Mouse (Mus musculus) embryonic facial prominence, embryonic 13.5 days (tissue): ENCODE measurements around the gene Pithd1. TPM values are rescaled to one million over a fixed set of nuclear protein-coding genes. Genes with fewer than 3 reads are reported as not detected.
A peak's percentile ranks its signal among the peaks of the same experiment; 100 is the strongest.

ENCODE experiments used
- ATAC-seq: fragments of 200-750 bp; cut with Nextera tagmentation; 2 replicates; pipeline ENCODE4 v1.8.0; 2017; ENCODE audit warnings: low read depth; ENCODE audit not compliant: insufficient number of reproducible peaks, insufficient read depth, low FRiP score, low TSS enrichment
- H3K27ac ChIP-seq: fragments of 300-500 bp; sonication (generic); 2 replicates; pipeline ENCODE4 v1.5.1; 2015; ENCODE audit warnings: moderate library complexity, mild to moderate bottlenecking, inconsistent platforms
- H3K27me3 ChIP-seq: fragments of 300-500 bp; sonication (generic); 2 replicates; pipeline ENCODE4 v1.6.1; 2015; ENCODE audit warnings: mild to moderate bottlenecking, inconsistent platforms
- H3K36me3 ChIP-seq: fragments of 300-500 bp; sonication (generic); 2 replicates; pipeline ENCODE4 v1.6.1; 2015; ENCODE audit warnings: mild to moderate bottlenecking, inconsistent platforms
- H3K4me1 ChIP-seq: fragments of 300-500 bp; sonication (generic); 2 replicates; pipeline ENCODE4 v1.6.1; 2015; ENCODE audit warnings: inconsistent platforms
- H3K4me2 ChIP-seq: fragments of 300-500 bp; sonication (generic); 2 replicates; pipeline ENCODE4 v1.6.1; 2015; ENCODE audit warnings: moderate library complexity, mild to moderate bottlenecking, inconsistent platforms
- H3K4me3 ChIP-seq: fragments of 300-500 bp; sonication (generic); 2 replicates; pipeline ENCODE4 v1.5.1; 2015; ENCODE audit warnings: mild to moderate bottlenecking, inconsistent platforms
- H3K9ac ChIP-seq: fragments of 300-500 bp; sonication (generic); 2 replicates; pipeline ENCODE4 v1.6.1; 2015; ENCODE audit warnings: mild to moderate bottlenecking, inconsistent platforms
- H3K9me3 ChIP-seq: fragments of 300-500 bp; sonication (generic); 2 replicates; pipeline ENCODE4 v1.6.1; 2016; ENCODE audit warnings: inconsistent platforms
- WGBS: fragments of 180-500 bp; shearing (Covaris S2); methylation state at CpG from one replicate; pipeline ENCODE4 v1.1.7; 2015; ENCODE audit warnings: mixed read lengths; 5-methylcytosine and 5-hydroxymethylcytosine counted together
- polyA plus RNA-seq: library from polyadenylated mRNA; unstranded; fragments of >200 nt; fragmentation: Nextera tagmentation; extraction: Ambion mirVana; gene quantifications from 2 replicates; pipeline ENCODE4 v1.2.1, GENCODE M21; 2015

Gene Pithd1
- polyA plus RNA-seq, 1 experiment from 2014 or later = 59.9 TPM

- Histone ChIP-seq H3K27ac (peak overlapping the region; percentile 88), H3K4me1 (peaks cover 11% of the 10 kb centered on the region), H3K9me3 (no peaks in the 10 kb centered on the region), H3K4me3 (peak overlapping the region; percentile 99), H3K27me3 (no peaks in the 10 kb centered on the region), H3K9ac (peak overlapping the region; percentile 99), H3K36me3 (no peaks in the 10 kb centered on the region), H3K4me2 (peak overlapping the region; percentile 84)
- under 1% methylated on average over 40 of the region's 62 CpGs for WGBS
- ATAC-seq = peak; percentile 59
Measured at GRCm38 (mm10) chr4:136020743-136021548, 33.9 kb upstream of the Pithd1 start.

- no peak for ATAC-seq
- Histone ChIP-seq H3K27me3 (no peaks in the 10 kb centered on the region), H3K4me2 (no peak overlapping the region), H3K27ac (no peak overlapping the region), H3K9me3 (no peaks in the 10 kb centered on the region), H3K36me3 (peaks cover 28% of the 10 kb centered on the region), H3K4me1 (peaks cover 11% of the 10 kb centered on the region), H3K9ac (no peak overlapping the region), H3K4me3 (no peak overlapping the region)
- 76% methylated on average over 3 of the region's 3 CpGs for WGBS
Measured at GRCm38 (mm10) chr4:136016059-136016602, 29.1 kb upstream of the Pithd1 start.

GRCm38 (mm10) chr4:136010586-136010985, 23.5 kb upstream of the Pithd1 start:
- Histone ChIP-seq H3K4me1 (no peaks in the 10 kb centered on the region), H3K9ac (no peak overlapping the region), H3K36me3 (peaks cover 79% of the 10 kb centered on the region), H3K27me3 (no peaks in the 10 kb centered on the region), H3K9me3 (no peaks in the 10 kb centered on the region), H3K27ac (no peak overlapping the region), H3K4me3 (no peak overlapping the region), H3K4me2 (no peak overlapping the region)
- no peak for ATAC-seq
- 89% methylated on average over 4 of the region's 4 CpGs for WGBS

GRCm38 (mm10) chr4:136008782-136009447, 21.9 kb upstream of the Pithd1 start:
- no peak overlapping the region for H3K27ac ChIP-seq
- H3K36me3 ChIP-seq = peaks cover 92% of the 10 kb centered on the region
- H3K4me3 ChIP-seq = no peak overlapping the region
- no peak overlapping the region for H3K9ac ChIP-seq
- H3K4me1 ChIP-seq = no peaks in the 10 kb centered on the region
- 89% methylated on average over 8 of the region's 8 CpGs for WGBS
- no peaks in the 10 kb centered on the region for H3K27me3 ChIP-seq
- H3K9me3 ChIP-seq = no peaks in the 10 kb centered on the region
- no peak for ATAC-seq
- H3K4me2 ChIP-seq = no peak overlapping the region

GRCm38 (mm10) chr4:136006821-136007220, 19.8 kb upstream of the Pithd1 start:
- no peaks in the 10 kb centered on the region for H3K9me3 ChIP-seq
- no peak overlapping the region for H3K4me3 ChIP-seq
- H3K4me1 ChIP-seq = no peaks in the 10 kb centered on the region
- H3K27ac ChIP-seq = no peak overlapping the region
- H3K4me2 ChIP-seq = no peak overlapping the region
- H3K9ac ChIP-seq = no peak overlapping the region
- ATAC-seq = no peak
- peaks cover 94% of the 10 kb centered on the region for H3K36me3 ChIP-seq
- 92% methylated on average over 3 of the region's 3 CpGs for WGBS
- H3K27me3 ChIP-seq = no peaks in the 10 kb centered on the region

GRCm38 (mm10) chr4:136004921-136005320, 17.9 kb upstream of the Pithd1 start:
- H3K4me2 ChIP-seq = no peak overlapping the region
- no peaks in the 10 kb centered on the region for H3K27me3 ChIP-seq
- H3K27ac ChIP-seq = no peak overlapping the region
- no peak overlapping the region for H3K9ac ChIP-seq
- WGBS = 88% methylated on average over 2 of the region's 2 CpGs
- no peaks in the 10 kb centered on the region for H3K9me3 ChIP-seq
- H3K4me1 ChIP-seq = no peaks in the 10 kb centered on the region
- no peak overlapping the region for H3K4me3 ChIP-seq
- peaks cover 86% of the 10 kb centered on the region for H3K36me3 ChIP-seq
- no peak for ATAC-seq

- WGBS = 89% methylated on average over 5 of the region's 5 CpGs
- Histone ChIP-seq H3K27ac (no peak overlapping the region), H3K9me3 (no peaks in the 10 kb centered on the region), H3K36me3 (peaks cover 78% of the 10 kb centered on the region), H3K4me3 (no peak overlapping the region), H3K4me1 (no peaks in the 10 kb centered on the region), H3K27me3 (no peaks in the 10 kb centered on the region), H3K4me2 (no peak overlapping the region), H3K9ac (no peak overlapping the region)
- ATAC-seq = no peak
Measured at GRCm38 (mm10) chr4:136004107-136004675, 17.1 kb upstream of the Pithd1 start.

GRCm38 (mm10) chr4:135995118-135995517, 8.1 kb upstream of the Pithd1 start:
- 80% methylated on average over 4 of the region's 4 CpGs for WGBS
- Histone ChIP-seq H3K4me2 (no peak overlapping the region), H3K4me1 (no peaks in the 10 kb centered on the region), H3K4me3 (no peak overlapping the region), H3K27me3 (no peaks in the 10 kb centered on the region), H3K27ac (no peak overlapping the region), H3K9ac (no peak overlapping the region), H3K36me3 (no peaks in the 10 kb centered on the region), H3K9me3 (peaks cover 10% of the 10 kb centered on the region; the same call in 1 of the 2 replicates)
- no peak for ATAC-seq

- Histone ChIP-seq H3K27ac (no peak overlapping the region), H3K4me1 (no peaks in the 10 kb centered on the region), H3K9me3 (peaks cover 10% of the 10 kb centered on the region; the same call in 1 of the 2 replicates), H3K36me3 (no peaks in the 10 kb centered on the region), H3K9ac (no peak overlapping the region), H3K4me3 (no peak overlapping the region), H3K27me3 (no peaks in the 10 kb centered on the region), H3K4me2 (no peak overlapping the region)
- ATAC-seq = no peak
- WGBS = 95% methylated on average over 6 of the region's 6 CpGs
Measured at GRCm38 (mm10) chr4:135993941-135994340, 6.9 kb upstream of the Pithd1 start.

- Histone ChIP-seq H3K36me3 (peaks cover 26% of the 10 kb centered on the region), H3K9me3 (peaks cover 2% of the 10 kb centered on the region; the same call in 1 of the 2 replicates), H3K4me3 (peak overlapping the region; percentile 94), H3K4me1 (peaks cover 16% of the 10 kb centered on the region), H3K9ac (peak overlapping the region; percentile 96), H3K4me2 (peak overlapping the region; percentile 84), H3K27me3 (no peaks in the 10 kb centered on the region), H3K27ac (peak overlapping the region; percentile 87)
- ATAC-seq = no peak
- WGBS = 63% methylated on average over 9 of the region's 9 CpGs
Measured at GRCm38 (mm10) chr4:135987714-135988113, 650 bp upstream of the Pithd1 start.

- Histone ChIP-seq H3K4me1 (peaks cover 20% of the 10 kb centered on the region), H3K4me3 (peak overlapping the region; percentile 94), H3K4me2 (peak overlapping the region; percentile 84), H3K9ac (peak overlapping the region; percentile 96), H3K27me3 (no peaks in the 10 kb centered on the region), H3K27ac (peak overlapping the region; percentile 87), H3K36me3 (peaks cover 36% of the 10 kb centered on the region), H3K9me3 (peaks cover under 1% of the 10 kb centered on the region; the same call in 1 of the 2 replicates)
- ATAC-seq = no peak
- WGBS = 7% methylated on average over 23 of the region's 23 CpGs
Measured at GRCm38 (mm10) chr4:135986301-135986942, 642 bp downstream of the Pithd1 start.
